18 mouse cellular contexts compared by ENCODE assay signal in the genomic region with DNA sequence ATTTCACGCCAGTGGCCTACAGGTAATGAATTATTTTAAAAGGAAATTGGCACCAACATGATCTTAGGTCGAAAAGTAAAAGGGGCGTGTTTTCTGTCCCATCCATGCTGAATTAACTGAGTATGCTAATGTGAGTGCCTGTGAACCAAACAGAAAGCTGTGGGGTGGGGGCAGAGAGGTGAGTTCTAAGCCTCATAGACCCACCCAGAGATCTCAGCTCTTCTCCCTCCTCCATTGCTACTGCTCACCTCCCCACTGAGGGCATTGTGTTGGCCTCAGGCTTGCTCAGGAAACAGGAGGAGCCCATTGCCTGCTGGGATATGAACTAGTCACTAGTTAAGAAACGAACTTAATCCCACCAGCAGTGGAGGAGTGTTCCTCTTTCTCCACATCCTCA. TPM values are rescaled to one million over a fixed set of nuclear protein-coding genes. Genes with fewer than 3 reads are reported as not detected.
DNase-seq lines count a peak whose midpoint lies in the region; ATAC-seq lines count a peak whose summit lies in the region.
"Had no signal": no experiment of that assay in that cellular context is flagged by ENCODE, and none has a peak within 500 bp of the region (broad histone marks: within the 10 kb centered on the region; RNA-seq: fewer than 3 reads in every experiment).

No protein-coding gene starts in this region.

- H3K27me3 ChIP-seq in intestine, embryonic 14.5 days (replicated peaks; ENCODE audit: control insufficient read depth, insufficient read depth, low read length), result no peaks in the 10 kb centered on the region
- H3K27me3 ChIP-seq in intestine, embryonic 16.5 days (replicated peaks; ENCODE audit: control insufficient read depth, insufficient read depth, low read length), result no peaks in the 10 kb centered on the region
- peaks cover 27% of the 10 kb centered on the region for H3K27me3 ChIP-seq in forebrain, embryonic 13.5 days
- peaks cover 71% of the 10 kb centered on the region for H3K27me3 ChIP-seq in hindbrain, embryonic 13.5 days
- peaks cover 11% of the 10 kb centered on the region; the same call in 1 of the 2 replicates for H3K27me3 ChIP-seq in midbrain, embryonic 16.5 days (ENCODE audit: control insufficient read depth, insufficient read depth, low read depth, low read length)
- H3K27me3 ChIP-seq: kidney, embryonic 15.5 days; liver, embryonic 12.5 days had no signal

- no peak for ATAC-seq in intestine, embryonic 14.5 days (replicated peaks; ENCODE audit: low FRiP score, low TSS enrichment, low read depth)
- no peak for ATAC-seq in intestine, embryonic 16.5 days
- ATAC-seq in forebrain, embryonic 13.5 days, result peak; percentile 45; the same call in 1 of the 2 replicates
- peak; percentile 55 for ATAC-seq in hindbrain, embryonic 13.5 days (ENCODE audit: low FRiP score)
- ATAC-seq in midbrain, embryonic 16.5 days, result peak; percentile 58; the same call in 1 of the 2 replicates
- ATAC-seq in megakaryocyte, adult 5-6 weeks (ENCODE audit: poor library complexity, severe bottlenecking), result no peak
- no peak for ATAC-seq in CD4-positive, CD25-positive, alpha-beta regulatory T cell, adult 4 months
- ATAC-seq in granulocyte monocyte progenitor cell, adult 5-6 weeks (replicated peaks; ENCODE audit: poor library complexity, severe bottlenecking), result no peak
- ATAC-seq: activated CD4-positive, CD25-positive, alpha-beta regulatory T cell, adult 4 months; liver, embryonic 12.5 days had no signal

- H3K4me2 ChIP-seq in intestine, embryonic 14.5 days (ENCODE audit: low read length), result no peak overlapping the region
- no peak overlapping the region for H3K4me2 ChIP-seq in intestine, embryonic 16.5 days (ENCODE audit: low read depth, low read length)
- H3K4me2 ChIP-seq in forebrain, embryonic 13.5 days, result no peak overlapping the region
- no peak overlapping the region for H3K4me2 ChIP-seq in hindbrain, embryonic 13.5 days
- H3K4me2 ChIP-seq in midbrain, embryonic 16.5 days (ENCODE audit: low read length), result no peak overlapping the region
- H3K4me2 ChIP-seq: kidney, embryonic 15.5 days; liver, embryonic 12.5 days; lung, embryonic 14.5 days had no signal

- no peaks in the 10 kb centered on the region for H3K36me3 ChIP-seq in intestine, embryonic 14.5 days (ENCODE audit: control insufficient read depth, insufficient read depth, low read length)
- H3K36me3 ChIP-seq in intestine, embryonic 16.5 days (ENCODE audit: control insufficient read depth, insufficient read depth, low read length), result no peaks in the 10 kb centered on the region
- no peaks in the 10 kb centered on the region for H3K36me3 ChIP-seq in forebrain, embryonic 13.5 days (ENCODE audit: poor library complexity, severe bottlenecking)
- H3K36me3 ChIP-seq in hindbrain, embryonic 13.5 days, result no peaks in the 10 kb centered on the region
- H3K36me3 ChIP-seq in midbrain, embryonic 16.5 days (ENCODE audit: control insufficient read depth, insufficient read depth, low read length), result no peaks in the 10 kb centered on the region
- H3K36me3 ChIP-seq: kidney, embryonic 15.5 days; liver, embryonic 12.5 days had no signal

- peak; percentile 35 for DNase-seq in intestine, embryonic 14.5 days (ENCODE audit: low spot score)
- DNase-seq: adrenal gland, postnatal 36 days; cerebellum, adult 9-10 months; gastrocnemius, postnatal 14 days; layer of hippocampus, postnatal 36 days; lung, embryonic 14.5 days had no signal

- H3K9me3 ChIP-seq in intestine, embryonic 14.5 days (ENCODE audit: control insufficient read depth, low read length), result no peaks in the 10 kb centered on the region
- H3K9me3 ChIP-seq in intestine, embryonic 16.5 days (ENCODE audit: control insufficient read depth, low read length), result no peaks in the 10 kb centered on the region
- H3K9me3 ChIP-seq in forebrain, embryonic 13.5 days (replicated peaks), result no peaks in the 10 kb centered on the region
- H3K9me3 ChIP-seq in hindbrain, embryonic 13.5 days, result no peaks in the 10 kb centered on the region
- H3K9me3 ChIP-seq in midbrain, embryonic 16.5 days (replicated peaks; ENCODE audit: control insufficient read depth, low read length, poor library complexity, severe bottlenecking), result no peaks in the 10 kb centered on the region
- H3K9me3 ChIP-seq: kidney, embryonic 15.5 days; liver, embryonic 12.5 days had no signal

- H3K27ac ChIP-seq in intestine, embryonic 14.5 days (ENCODE audit: low read depth), result no peak overlapping the region
- no peak overlapping the region for H3K27ac ChIP-seq in intestine, embryonic 16.5 days (ENCODE audit: low read length)
- no peak overlapping the region for H3K27ac ChIP-seq in forebrain, embryonic 13.5 days
- no peak overlapping the region for H3K27ac ChIP-seq in hindbrain, embryonic 13.5 days
- H3K27ac ChIP-seq in midbrain, embryonic 16.5 days (ENCODE audit: low read length), result no peak overlapping the region
- H3K27ac ChIP-seq: kidney, embryonic 15.5 days; liver, embryonic 12.5 days; macrophage had no signal

- H3K4me3 ChIP-seq in intestine, embryonic 14.5 days (ENCODE audit: low read depth, low read length), result no peak overlapping the region
- no peak overlapping the region for H3K4me3 ChIP-seq in intestine, embryonic 16.5 days (ENCODE audit: low read length)
- H3K4me3 ChIP-seq in forebrain, embryonic 13.5 days, result no peak overlapping the region
- no peak overlapping the region for H3K4me3 ChIP-seq in hindbrain, embryonic 13.5 days
- H3K4me3 ChIP-seq in midbrain, embryonic 16.5 days (ENCODE audit: low read depth, low read length), result no peak overlapping the region
- H3K4me3 ChIP-seq: kidney, embryonic 15.5 days; liver, embryonic 12.5 days had no signal

- no peak overlapping the region for H3K9ac ChIP-seq in intestine, embryonic 14.5 days (ENCODE audit: low read length)
- H3K9ac ChIP-seq in intestine, embryonic 16.5 days (ENCODE audit: low read depth, low read length), result no peak overlapping the region
- H3K9ac ChIP-seq in forebrain, embryonic 13.5 days, result no peak overlapping the region
- H3K9ac ChIP-seq in hindbrain, embryonic 13.5 days, result no peak overlapping the region
- no peak overlapping the region for H3K9ac ChIP-seq in midbrain, embryonic 16.5 days (ENCODE audit: low read depth, low read length)
- H3K9ac ChIP-seq: kidney, embryonic 15.5 days; liver, embryonic 12.5 days; lung, embryonic 14.5 days had no signal

- WGBS in intestine, embryonic 14.5 days, result 55% methylated on average over 4 of the region's 4 CpGs
- WGBS in intestine, embryonic 16.5 days, result 61% methylated on average over 4 of the region's 4 CpGs
- WGBS in forebrain, embryonic 13.5 days, result 22% methylated on average over 4 of the region's 4 CpGs
- 24% methylated on average over 4 of the region's 4 CpGs for WGBS in hindbrain, embryonic 13.5 days
- 9% methylated on average over 4 of the region's 4 CpGs for WGBS in midbrain, embryonic 16.5 days

- no peaks in the 10 kb centered on the region for H3K4me1 ChIP-seq in intestine, embryonic 14.5 days (replicated peaks; ENCODE audit: control insufficient read depth, insufficient read depth, low read length)
- H3K4me1 ChIP-seq in intestine, embryonic 16.5 days (ENCODE audit: control insufficient read depth, insufficient read depth, low read length), result no peaks in the 10 kb centered on the region
- H3K4me1 ChIP-seq in forebrain, embryonic 13.5 days, result peaks cover 11% of the 10 kb centered on the region; the same call in 1 of the 2 replicates
- peaks cover 11% of the 10 kb centered on the region for H3K4me1 ChIP-seq in hindbrain, embryonic 13.5 days (replicated peaks)
- H3K4me1 ChIP-seq in midbrain, embryonic 16.5 days (ENCODE audit: control insufficient read depth, insufficient read depth, low read length), result no peaks in the 10 kb centered on the region
- H3K4me1 ChIP-seq: kidney, embryonic 15.5 days; liver, embryonic 12.5 days had no signal

RNA-seq across cellular contexts. Expression of a gene that starts 54.9 kb away (rescaled TPM):
- 40.7 and 43.5 TPM in 2 replicates for polyA plus RNA-seq in intestine, embryonic 14.5 days (2014; fragmentation: Nextera tagmentation; extraction: Ambion mirVana)
- 61.3 and 94.9 TPM in 2 replicates for polyA plus RNA-seq in intestine, embryonic 16.5 days (2015; fragmentation: Nextera tagmentation; extraction: Ambion mirVana)
- polyA plus RNA-seq in forebrain, embryonic 13.5 days (2015; fragmentation: Nextera tagmentation; extraction: Ambion mirVana), result 0.09 TPM in 1 of 2 replicates, not detected in the other
- polyA plus RNA-seq in hindbrain, embryonic 13.5 days (2015; fragmentation: Nextera tagmentation; extraction: Ambion mirVana), result 0.05 and 0.09 TPM in 2 replicates
- not detected in 2 replicates for polyA plus RNA-seq in midbrain, embryonic 16.5 days (2015; fragmentation: Nextera tagmentation; extraction: Ambion mirVana)
- total RNA-seq in megakaryocyte, adult 5-6 weeks (2015), result not detected in 2 replicates
- not detected in 2 replicates for total RNA-seq in megakaryocyte, adult 5-6 weeks (2017)
- polyA plus RNA-seq in CD4-positive, CD25-positive, alpha-beta regulatory T cell, adult 4 months (2017; shearing (Covaris generic)), result under 1 TPM in 1 of 2 experiments, not detected in 1; 0.12 TPM
- not detected in 2 replicates for total RNA-seq in granulocyte monocyte progenitor cell, adult 5-6 weeks (2014; fragmentation: Nextera tagmentation)
- total RNA-seq in granulocyte monocyte progenitor cell, adult 5-6 weeks (2017), result not detected in 2 replicates
- total RNA-seq: layer of hippocampus, adult 18-20 months; layer of hippocampus, postnatal 36 days had no signal
- polyA plus RNA-seq: macrophage had no signal

Comparison
In these comparisons a context has a peak if more than half of its experiments do, and no peak if none do; other contexts are left out.
1. ATAC-seq: peak in forebrain, embryonic 13.5 days (single experiment), hindbrain, embryonic 13.5 days (single experiment) and midbrain, embryonic 16.5 days (single experiment); none in intestine, embryonic 14.5 days (single experiment), intestine, embryonic 16.5 days (single experiment), megakaryocyte, adult 5-6 weeks (single experiment), CD4-positive, CD25-positive, alpha-beta regulatory T cell, adult 4 months (single experiment) and granulocyte monocyte progenitor cell, adult 5-6 weeks (single experiment).
2. RNA of a gene that starts 54.9 kb away (polyA plus RNA-seq): 61.3 to 94.9 TPM in intestine, embryonic 16.5 days and 40.7 to 43.5 TPM in intestine, embryonic 14.5 days; 0.12 TPM in CD4-positive, CD25-positive, alpha-beta regulatory T cell, adult 4 months, 0.05 to 0.09 TPM in hindbrain, embryonic 13.5 days, 0.09 TPM in forebrain, embryonic 13.5 days and not detected in midbrain, embryonic 16.5 days; every median in the first group is over 10 times any median in the second.